Mouse (Mus musculus): ENCODE measurements around the gene Epb41l1.

DNA sequence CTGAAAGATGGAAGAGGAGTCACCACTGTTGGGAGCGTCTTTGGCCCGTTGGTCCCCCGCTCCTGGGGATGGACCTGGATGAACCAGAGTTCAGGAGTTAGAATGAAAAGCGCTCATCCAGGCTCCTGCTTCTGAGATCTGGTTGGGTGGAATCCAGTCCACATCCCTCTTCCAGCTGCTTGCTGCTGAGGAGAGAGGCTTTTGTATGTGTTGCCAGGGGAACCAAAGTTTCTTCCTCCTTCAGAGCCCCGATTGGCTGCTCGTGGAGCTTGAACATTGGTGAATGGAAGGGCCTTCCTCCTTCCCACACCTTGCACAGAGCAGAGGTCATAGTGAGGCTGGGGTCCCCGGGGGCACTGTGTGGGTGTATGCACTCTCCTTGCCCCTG, 31.4 kb downstream of the Epb41l1 start:
- TF ChIP-seq POLR2A (IDR thresholded peaks at IDR 0.05; ENCODE audit: insufficient read depth, low read depth, low read length) (no peak), CTCF (IDR thresholded peaks at IDR 0.05) (no peak)

All from heart, adult 2 months (tissue).